Mouse (Mus musculus) forebrain, embryonic 13.5 days (tissue): Measurements from ENCODE around the gene Olfr701. TPM values are rescaled to one million over a fixed set of nuclear protein-coding genes. Genes with fewer than 3 reads are reported as not detected.

Source experiments
- ATAC-seq: fragments of 200-750 bp; cut with Nextera tagmentation; 2 replicates; pipeline ENCODE4 v1.8.0; 2017
- H3K27ac ChIP-seq: fragments of 300-500 bp; sonication (generic); 2 replicates; pipeline ENCODE4 v1.5.1; 2015; ENCODE audit warnings: inconsistent platforms, mild to moderate bottlenecking, moderate library complexity
- H3K27me3 ChIP-seq: fragments of 300-500 bp; sonication (generic); 2 replicates; pipeline ENCODE4 v1.6.1; 2015; ENCODE audit warnings: mild to moderate bottlenecking, inconsistent platforms
- H3K36me3 ChIP-seq: fragments of 300-500 bp; sonication (generic); 2 replicates; pipeline ENCODE4 v1.6.1; 2015; ENCODE audit warnings: mild to moderate bottlenecking, inconsistent platforms; ENCODE audit not compliant: poor library complexity, severe bottlenecking
- H3K4me1 ChIP-seq: fragments of 300-500 bp; sonication (generic); 2 replicates; pipeline ENCODE4 v1.6.1; 2015; ENCODE audit warnings: inconsistent platforms
- H3K4me2 ChIP-seq: fragments of 300-500 bp; sonication (generic); 2 replicates; pipeline ENCODE4 v1.6.1; 2015; ENCODE audit warnings: inconsistent platforms, mild to moderate bottlenecking, moderate library complexity
- H3K4me3 ChIP-seq: fragments of 300-500 bp; sonication (generic); 2 replicates; pipeline ENCODE4 v1.5.1; 2015; ENCODE audit warnings: mild to moderate bottlenecking, inconsistent platforms
- H3K9ac ChIP-seq: fragments of 300-500 bp; sonication (generic); 2 replicates; pipeline ENCODE4 v1.6.1; 2015; ENCODE audit warnings: mild to moderate bottlenecking, inconsistent platforms
- H3K9me3 ChIP-seq: fragments of 300-500 bp; sonication (generic); replicated peaks from 2 replicates; pipeline ENCODE4 v1.6.1; 2016; ENCODE audit warnings: inconsistent platforms
- WGBS: fragments of 180-500 bp; shearing (Covaris S2); methylation state at CpG from one replicate; pipeline ENCODE4 v1.1.7; 2015; 5-methylcytosine and 5-hydroxymethylcytosine counted together
- polyA plus RNA-seq: library from polyadenylated mRNA; unstranded; fragments of >200 nt; fragmentation: Nextera tagmentation; extraction: Ambion mirVana; gene quantifications from 2 replicates; pipeline ENCODE4 v1.2.1, GENCODE M21; 2015

The Olfr701 gene
- not detected in 2 replicates for polyA plus RNA-seq

DNA sequence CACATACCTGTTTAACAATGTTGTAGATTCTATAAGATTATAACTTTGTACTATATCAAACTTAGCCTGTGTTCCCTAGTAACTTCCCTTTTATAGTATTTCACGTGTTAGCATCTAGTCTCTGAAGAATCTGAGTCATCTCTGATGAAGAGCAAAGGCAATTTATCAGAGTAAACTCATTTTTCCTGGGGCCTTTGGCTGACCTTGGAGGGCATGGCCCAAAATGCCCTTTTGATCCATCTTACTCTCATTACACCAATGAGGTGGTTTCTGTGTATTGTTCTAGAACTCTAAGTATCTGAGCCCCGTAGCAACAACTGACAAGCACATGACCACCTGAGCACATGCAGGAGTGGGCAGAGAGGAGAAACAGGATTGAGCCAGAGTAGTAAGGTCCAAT, at the start of gene Olfr701:
Gene Olfr701, plus strand, starts transcription at position 301 of the 400 bp plus-strand sequence.
- Histone ChIP-seq H3K4me2 (no peak within 1 kb of the TSS), H3K9ac (no peak within 1 kb of the TSS), H3K27ac (no peak within 1 kb of the TSS), H3K4me3 (no peak within 1 kb of the TSS), H3K4me1 (no peaks in the 10 kb centered on the region), H3K9me3 (no peaks in the 10 kb centered on the region), H3K27me3 (no peaks in the 10 kb centered on the region), H3K36me3 (no peaks in the 10 kb centered on the region)
- WGBS: 69% methylated on average over 2 of the region's 2 CpGs
- no peak for ATAC-seq

GRCm38 (mm10) chr7:106788330-106788729, 25.6 kb upstream of the Olfr701 start:
- ATAC-seq: no peak
- no peak overlapping the region for H3K4me3 ChIP-seq
- H3K4me2 ChIP-seq: no peak overlapping the region
- no peak overlapping the region for H3K9ac ChIP-seq
- peaks cover 3% of the 10 kb centered on the region for H3K9me3 ChIP-seq
- H3K27ac ChIP-seq: no peak overlapping the region
- no peaks in the 10 kb centered on the region for H3K4me1 ChIP-seq
- H3K36me3 ChIP-seq: no peaks in the 10 kb centered on the region
- H3K27me3 ChIP-seq: no peaks in the 10 kb centered on the region

- H3K27ac ChIP-seq: no peak within 1 kb of the TSS
- no peak within 1 kb of the TSS for H3K9ac ChIP-seq
- no peak for ATAC-seq
- H3K36me3 ChIP-seq: no peaks in the 10 kb centered on the region
- no peaks in the 10 kb centered on the region for H3K27me3 ChIP-seq
- 91% methylated on average over 1 of the region's 1 CpGs for WGBS
- H3K4me1 ChIP-seq: no peaks in the 10 kb centered on the region
- H3K4me2 ChIP-seq: no peak within 1 kb of the TSS
- H3K9me3 ChIP-seq: peaks cover 8% of the 10 kb centered on the region
- no peak within 1 kb of the TSS for H3K4me3 ChIP-seq
These were observed 20.8 kb upstream of the Olfr701 start, which contains the start of gene Olfr699 for GRCm38 (mm10) chr7:106793098-106793497. Gene Olfr699, minus strand, starts transcription at chr7:106793198.

GRCm38 (mm10) chr7:106808734-106809133, 5.2 kb upstream of the Olfr701 start, which contains the start of gene Olfr700:
Gene Olfr700, minus strand, starts transcription at chr7:106808834.
- Histone ChIP-seq H3K4me1 (no peaks in the 10 kb centered on the region), H3K4me2 (no peak within 1 kb of the TSS), H3K9ac (no peak within 1 kb of the TSS), H3K4me3 (no peak within 1 kb of the TSS), H3K27ac (no peak within 1 kb of the TSS), H3K9me3 (0 out of 2 replicates have a peak, but pooled peaks cover 4% of the 10 kb centered on the region), H3K36me3 (no peaks in the 10 kb centered on the region), H3K27me3 (no peaks in the 10 kb centered on the region)
- 89% methylated on average over 1 of the region's 1 CpGs for WGBS
- no peak for ATAC-seq

GRCm38 (mm10) chr7:106815775-106816174, 1.8 kb downstream of the Olfr701 start:
- Histone ChIP-seq H3K4me1 (no peaks in the 10 kb centered on the region), H3K9ac (no peak overlapping the region), H3K9me3 (no peaks in the 10 kb centered on the region), H3K4me2 (no peak overlapping the region), H3K27me3 (no peaks in the 10 kb centered on the region), H3K4me3 (no peak overlapping the region), H3K36me3 (no peaks in the 10 kb centered on the region), H3K27ac (no peak overlapping the region)
- ATAC-seq: no peak
- 73% methylated on average over 2 of the region's 2 CpGs for WGBS

DNA sequence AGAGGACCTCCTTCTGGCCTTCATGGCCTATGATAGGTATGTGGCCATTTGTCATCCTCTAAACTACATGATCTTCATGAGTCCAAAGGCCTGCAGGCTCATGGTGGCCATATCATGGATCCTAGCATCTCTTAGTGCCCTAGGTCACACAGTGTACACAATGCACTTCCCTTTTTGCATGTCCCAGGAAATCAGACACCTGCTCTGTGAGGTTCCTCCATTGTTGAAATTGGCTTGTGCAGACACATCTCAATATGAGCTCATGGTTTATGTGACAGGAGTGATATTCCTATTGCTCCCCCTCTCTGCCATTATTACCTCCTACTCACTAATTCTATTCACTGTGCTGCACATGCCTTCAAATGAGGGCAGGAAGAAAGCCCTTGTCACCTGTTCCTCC, 4.5 kb downstream of the Olfr701 start:
- Histone ChIP-seq H3K27ac (no peak overlapping the region), H3K4me1 (no peaks in the 10 kb centered on the region), H3K36me3 (no peaks in the 10 kb centered on the region), H3K4me2 (no peak overlapping the region), H3K4me3 (no peak overlapping the region), H3K9me3 (no peaks in the 10 kb centered on the region), H3K27me3 (no peaks in the 10 kb centered on the region), H3K9ac (no peak overlapping the region)
- no peak for ATAC-seq

GRCm38 (mm10) chr7:106833793-106834192, 19.9 kb downstream of the Olfr701 start, which contains the start of gene Olfr702:
Gene Olfr702, minus strand, starts transcription at chr7:106833893.
- H3K4me3 ChIP-seq: no peak within 1 kb of the TSS
- H3K27ac ChIP-seq: no peak within 1 kb of the TSS
- H3K9me3 ChIP-seq: no peaks in the 10 kb centered on the region
- no peak within 1 kb of the TSS for H3K4me2 ChIP-seq
- no peaks in the 10 kb centered on the region for H3K36me3 ChIP-seq
- H3K9ac ChIP-seq: no peak within 1 kb of the TSS
- no peaks in the 10 kb centered on the region for H3K4me1 ChIP-seq
- ATAC-seq: no peak
- no peaks in the 10 kb centered on the region for H3K27me3 ChIP-seq

DNA sequence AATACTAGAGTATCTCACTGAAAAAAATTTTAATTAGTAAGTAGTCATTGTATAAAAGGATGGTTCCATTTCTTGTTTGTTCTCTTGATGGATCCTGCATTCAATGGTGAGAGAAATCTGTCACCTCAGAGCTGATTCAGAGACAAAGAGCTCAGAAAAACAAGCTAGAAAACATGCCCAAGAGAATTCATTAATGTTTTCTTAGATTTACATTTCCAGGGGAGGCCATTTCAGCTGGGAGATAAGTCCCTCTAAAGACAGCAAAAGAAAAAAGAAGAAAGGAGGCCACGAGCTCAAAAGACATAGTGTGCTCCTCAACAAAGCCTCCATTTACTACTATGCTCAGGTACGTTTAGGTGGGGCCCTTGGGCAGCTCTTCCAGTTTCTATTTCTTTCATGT, 29.1 kb downstream of the Olfr701 start, which contains the start of gene Olfr703:
Gene Olfr703, plus strand, starts transcription at position 301 of the 400 bp plus-strand sequence.
- H3K27me3 ChIP-seq: no peaks in the 10 kb centered on the region
- no peak for ATAC-seq
- H3K9ac ChIP-seq: no peak within 1 kb of the TSS
- 53% methylated on average over 2 of the region's 2 CpGs for WGBS
- no peaks in the 10 kb centered on the region for H3K4me1 ChIP-seq
- no peaks in the 10 kb centered on the region for H3K36me3 ChIP-seq
- H3K4me2 ChIP-seq: no peak within 1 kb of the TSS
- no peak within 1 kb of the TSS for H3K27ac ChIP-seq
- H3K4me3 ChIP-seq: no peak within 1 kb of the TSS
- peaks cover 6% of the 10 kb centered on the region; the same call in 1 of the 2 replicates for H3K9me3 ChIP-seq

DNA sequence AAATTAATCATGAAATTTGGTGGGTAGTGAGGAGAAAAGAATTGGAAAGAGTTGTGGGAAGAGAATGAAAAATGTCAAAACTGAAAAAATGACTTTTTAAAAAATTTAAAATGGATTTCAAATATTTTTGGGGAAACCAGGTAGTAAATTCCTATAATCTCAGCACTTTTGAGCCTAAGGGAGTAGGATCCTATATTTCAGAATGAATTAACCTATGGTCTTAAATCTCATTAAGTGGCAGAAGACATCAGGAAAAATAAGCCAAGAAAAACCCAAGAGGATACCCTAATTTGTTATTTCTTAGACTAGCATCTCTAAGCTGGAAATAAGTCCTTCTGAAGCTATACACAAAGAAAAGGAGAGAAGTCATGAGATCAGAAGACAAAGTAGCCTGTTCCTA, 49.0 kb downstream of the Olfr701 start, which contains the start of gene Olfr704:
Gene Olfr704, plus strand, starts transcription at position 301 of the 400 bp plus-strand sequence.
- Histone ChIP-seq H3K27me3 (no peaks in the 10 kb centered on the region), H3K9ac (no peak within 1 kb of the TSS), H3K4me3 (no peak within 1 kb of the TSS), H3K9me3 (no peaks in the 10 kb centered on the region), H3K36me3 (no peaks in the 10 kb centered on the region), H3K27ac (no peak within 1 kb of the TSS), H3K4me2 (no peak within 1 kb of the TSS), H3K4me1 (no peaks in the 10 kb centered on the region)
- no peak for ATAC-seq

Other genes starting within 250 kb of the Olfr701 start
- not detected in 2 replicates for gene Olfr693, start 133.5 kb upstream of the Olfr701 start, polyA plus RNA-seq
- not detected in 2 replicates for gene Olfr694, start 122.3 kb upstream of the Olfr701 start, polyA plus RNA-seq
- not detected in 2 replicates for gene Olfr695, start 97.7 kb upstream of the Olfr701 start, polyA plus RNA-seq
- gene Olfr697, start 71.7 kb upstream of the Olfr701 start, polyA plus RNA-seq: not detected in 2 replicates
- gene Olfr698, start 58.7 kb upstream of the Olfr701 start, polyA plus RNA-seq: not detected in 2 replicates
- gene Olfr699, start 20.9 kb upstream of the Olfr701 start, polyA plus RNA-seq: not detected in 2 replicates
- not detected in 2 replicates for gene Olfr700, start 5.3 kb upstream of the Olfr701 start, polyA plus RNA-seq
- not detected in 2 replicates for gene Olfr702, start 19.8 kb downstream of the Olfr701 start, polyA plus RNA-seq
- gene Olfr703, start 29.2 kb downstream of the Olfr701 start, polyA plus RNA-seq: not detected in 2 replicates
- not detected in 2 replicates for gene Olfr704, start 49.1 kb downstream of the Olfr701 start, polyA plus RNA-seq
- not detected in 2 replicates for gene Olfr705, start 62.8 kb downstream of the Olfr701 start, polyA plus RNA-seq
- gene Olfr706, start 74.0 kb downstream of the Olfr701 start, polyA plus RNA-seq: not detected in 2 replicates
- not detected in 2 replicates for gene Olfr707, start 87.1 kb downstream of the Olfr701 start, polyA plus RNA-seq
- not detected in 2 replicates for gene Olfr1532-ps1, start 93.9 kb downstream of the Olfr701 start, polyA plus RNA-seq
- not detected in 2 replicates for gene Olfr709-ps1, start 118.1 kb downstream of the Olfr701 start, polyA plus RNA-seq
- not detected in 2 replicates for gene Olfr710, start 134.2 kb downstream of the Olfr701 start, polyA plus RNA-seq
- not detected in 2 replicates for gene Olfr6, start 149.8 kb downstream of the Olfr701 start, polyA plus RNA-seq
- gene Olfr711, start 161.3 kb downstream of the Olfr701 start, polyA plus RNA-seq: not detected in 2 replicates
- not detected in 2 replicates for gene Olfr2, start 191.9 kb downstream of the Olfr701 start, polyA plus RNA-seq
- gene Olfr713, start 217.0 kb downstream of the Olfr701 start, polyA plus RNA-seq: not detected in 2 replicates